Mouse (Mus musculus) heart, embryonic 11.5 days (tissue): Measurements from ENCODE around the gene Nlgn2. TPM values are rescaled to one million over a fixed set of nuclear protein-coding genes. Genes with fewer than 3 reads are reported as not detected.

Experiments
- ATAC-seq: fragments of 200-750 bp; cut with Nextera tagmentation; replicated peaks from 2 replicates; pipeline ENCODE4 v1.8.0; 2017; ENCODE audit warnings: moderate library complexity; ENCODE audit not compliant: insufficient number of reproducible peaks, low FRiP score, low TSS enrichment
- H3K27ac ChIP-seq: fragments of 300-500 bp; sonication (generic); 2 replicates; pipeline ENCODE4 v1.5.1; 2014; ENCODE audit warnings: mild to moderate bottlenecking, low read depth, low read length
- H3K27me3 ChIP-seq: fragments of 300-500 bp; sonication (generic); 2 replicates; pipeline ENCODE4 v1.6.1; 2014; ENCODE audit warnings: mild to moderate bottlenecking, low read length, mixed read lengths; ENCODE audit not compliant: control insufficient read depth, insufficient read depth
- H3K36me3 ChIP-seq: fragments of 300-500 bp; sonication (generic); 2 replicates; pipeline ENCODE4 v1.6.1; 2014; ENCODE audit warnings: mild to moderate bottlenecking, low read length, moderate library complexity, mixed read lengths; ENCODE audit not compliant: control insufficient read depth, insufficient read depth
- H3K4me1 ChIP-seq: fragments of 300-500 bp; sonication (generic); 2 replicates; pipeline ENCODE4 v1.6.1; 2014; ENCODE audit warnings: low read length; ENCODE audit not compliant: control insufficient read depth, insufficient read depth
- H3K4me2 ChIP-seq: fragments of 300-500 bp; sonication (generic); 2 replicates; pipeline ENCODE4 v1.6.1; 2014; ENCODE audit warnings: mild to moderate bottlenecking, moderate library complexity
- H3K4me3 ChIP-seq: fragments of 300-500 bp; sonication (generic); 2 replicates; pipeline ENCODE4 v1.5.1; 2014; ENCODE audit warnings: low read depth, low read length
- H3K9ac ChIP-seq: fragments of 300-500 bp; sonication (generic); 2 replicates; pipeline ENCODE4 v1.6.1; 2014; ENCODE audit warnings: mild to moderate bottlenecking, low read depth, low read length, moderate library complexity
- H3K9me3 ChIP-seq: fragments of 300-500 bp; sonication (generic); replicated peaks from 2 replicates; pipeline ENCODE4 v1.6.1; 2016; ENCODE audit warnings: low read length; ENCODE audit not compliant: control insufficient read depth
- WGBS: fragments of 180-500 bp; shearing (Covaris S2); extraction: QIAGEN DNeasy Blood & Tissue Kit; methylation state at CpG from one replicate; pipeline ENCODE4 v1.1.7; 2014; ENCODE audit not compliant: insufficient replicate concordance; 5-methylcytosine and 5-hydroxymethylcytosine counted together
- microRNA-seq: library from miRNA; unstranded; fragments of <30 nt; microRNA quantifications from one replicate; pipeline ENCODE4, GENCODE M21; 2016; ENCODE audit warnings: borderline number of aligned reads
- polyA plus RNA-seq: library from polyadenylated mRNA; unstranded; fragments of >200 nt; fragmentation: Nextera tagmentation; extraction: Ambion mirVana; gene quantifications from 2 replicates; pipeline ENCODE4 v1.2.1, GENCODE M21; 2014

Nlgn2 gene
- polyA plus RNA-seq, 1 experiment from 2014 or later: 3.1 TPM

DNA sequence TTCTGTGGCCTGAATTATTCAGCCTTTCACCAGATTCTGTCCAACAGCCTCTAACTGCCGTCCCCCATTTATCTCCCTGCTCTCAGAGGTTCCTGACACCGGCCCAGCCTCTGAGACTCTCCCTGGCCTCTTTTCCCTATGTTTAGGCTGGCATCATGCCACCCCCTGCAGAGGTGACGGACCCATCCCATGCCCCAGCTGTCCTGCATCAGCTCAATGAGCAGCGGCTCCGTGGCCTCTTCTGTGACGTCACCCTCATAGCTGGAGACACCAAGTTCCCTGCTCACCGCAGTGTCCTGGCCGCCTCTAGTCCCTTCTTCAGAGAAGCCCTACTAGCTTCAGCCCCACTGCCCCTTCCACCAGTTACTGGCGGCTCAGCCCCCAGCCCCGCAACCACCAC is 61.9 kb downstream of the Nlgn2 start:
- Histone ChIP-seq H3K36me3 (peaks cover 6% of the 10 kb centered on the region; the same call in 1 of the 2 replicates), H3K4me3 (no peak overlapping the region), H3K27me3 (peaks cover 16% of the 10 kb centered on the region), H3K4me1 (0 out of 2 replicates have a peak, but pooled peaks cover 3% of the 10 kb centered on the region), H3K4me2 (no peak overlapping the region), H3K27ac (no peak overlapping the region), H3K9ac (no peak overlapping the region), H3K9me3 (no peaks in the 10 kb centered on the region)
- 53% methylated on average over 10 of the region's 10 CpGs for WGBS
- no peak for ATAC-seq

DNA sequence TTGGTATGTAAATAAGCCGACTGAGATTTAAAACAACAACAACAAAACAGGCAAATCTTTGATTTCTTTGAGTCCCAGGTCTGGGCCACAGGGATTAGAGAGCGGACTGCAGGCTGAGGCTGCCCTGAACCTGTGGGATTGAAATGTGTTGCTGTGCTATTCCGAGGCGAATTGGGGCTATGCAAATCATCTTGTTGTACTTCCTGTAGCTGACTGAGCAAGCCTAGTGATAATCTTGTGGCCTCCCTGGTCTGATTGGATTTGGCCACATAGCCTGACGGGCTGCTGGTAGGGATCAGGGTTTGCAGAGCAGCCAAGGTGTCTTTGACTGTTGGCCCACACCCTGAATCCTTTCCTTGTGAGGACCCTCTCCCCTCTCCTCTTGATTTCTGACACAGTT is 62.6 kb downstream of the Nlgn2 start:
- no peaks in the 10 kb centered on the region for H3K9me3 ChIP-seq
- no peak for ATAC-seq
- WGBS: 48% methylated on average over 5 of the region's 5 CpGs
- H3K27me3 ChIP-seq: peaks cover 16% of the 10 kb centered on the region
- H3K4me1 ChIP-seq: 0 out of 2 replicates have a peak, but pooled peaks cover 3% of the 10 kb centered on the region
- peaks cover 6% of the 10 kb centered on the region; the same call in 1 of the 2 replicates for H3K36me3 ChIP-seq
- H3K27ac ChIP-seq: no peak overlapping the region
- H3K4me2 ChIP-seq: no peak overlapping the region
- H3K9ac ChIP-seq: no peak overlapping the region
- H3K4me3 ChIP-seq: no peak overlapping the region

Small RNA genes lying within 50 kb of the gene (microRNA-seq; reads per million reads assigned to microRNA genes)
- gene Mir6924: not detected

Other genes with a start within 250 kb of the Nlgn2 start
- gene Atp1b2, start 231.8 kb downstream of the Nlgn2 start, polyA plus RNA-seq: 31.0 and 36.2 TPM in 2 replicates
- gene Shbg, start 219.9 kb downstream of the Nlgn2 start, polyA plus RNA-seq: 1.5 TPM in 1 of 2 replicates, not detected in the other
- 15.2 and 16.4 TPM in 2 replicates for gene Sat2, start 215.8 kb downstream of the Nlgn2 start, polyA plus RNA-seq
- gene Fxr2, start 204.8 kb downstream of the Nlgn2 start, polyA plus RNA-seq: 21.1 and 29.0 TPM in 2 replicates
- gene Sox15, start 182.5 kb downstream of the Nlgn2 start, polyA plus RNA-seq: not detected in 2 replicates
- 16.5 and 35.1 TPM in 2 replicates for gene Mpdu1, start 175.1 kb downstream of the Nlgn2 start, polyA plus RNA-seq
- gene Cd68, start 171.6 kb downstream of the Nlgn2 start, polyA plus RNA-seq: 4.2 and 4.7 TPM in 2 replicates
- gene Eif4a1, start 165.4 kb downstream of the Nlgn2 start, polyA plus RNA-seq: 530 and 592 TPM in 2 replicates
- 70.2 and 81.4 TPM in 2 replicates for gene Senp3, start 155.7 kb downstream of the Nlgn2 start, polyA plus RNA-seq
- 0.24 TPM in 1 of 2 replicates, not detected in the other for gene Tnfsf13, start 152.0 kb downstream of the Nlgn2 start, polyA plus RNA-seq
- gene Tnfsf12, start 141.9 kb downstream of the Nlgn2 start, polyA plus RNA-seq: 4.4 TPM in 2 replicates
- gene Tnfsfm13, start 141.7 kb downstream of the Nlgn2 start, polyA plus RNA-seq: 3.0 and 4.2 TPM in 2 replicates
- gene Polr2a, start 79.1 kb downstream of the Nlgn2 start, polyA plus RNA-seq: 29.0 and 36.7 TPM in 2 replicates
- 0.10 TPM in 1 of 2 replicates, not detected in the other for gene Slc35g3, start 75.8 kb downstream of the Nlgn2 start, polyA plus RNA-seq
- 2.1 and 3.1 TPM in 2 replicates for gene Zbtb4, start 71.9 kb downstream of the Nlgn2 start, polyA plus RNA-seq
- 3.7 and 4.5 TPM in 2 replicates for gene Chrnb1, start 41.8 kb downstream of the Nlgn2 start, polyA plus RNA-seq
- 1.5 and 2.5 TPM in 2 replicates for gene Fgf11, start 35.9 kb downstream of the Nlgn2 start, polyA plus RNA-seq
- gene Tmem102, start 32.2 kb downstream of the Nlgn2 start, polyA plus RNA-seq: 1.1 and 1.5 TPM in 2 replicates
- gene Gm39566, start 22.5 kb downstream of the Nlgn2 start, polyA plus RNA-seq: not detected in 2 replicates
- gene Spem2, start 19.3 kb downstream of the Nlgn2 start, polyA plus RNA-seq: not detected in 2 replicates
- gene Spem1, start 15.6 kb downstream of the Nlgn2 start, polyA plus RNA-seq: not detected in 2 replicates
- gene Tmem256, start 730 bp upstream of the Nlgn2 start, polyA plus RNA-seq: 321 and 331 TPM in 2 replicates
- 65.9 and 75.2 TPM in 2 replicates for gene Plscr3, start 8.6 kb upstream of the Nlgn2 start, polyA plus RNA-seq
- 0.23 and 0.39 TPM in 2 replicates for gene Tnk1, start 20.9 kb upstream of the Nlgn2 start, polyA plus RNA-seq
- not detected in 2 replicates for gene Tmem95, start 40.2 kb upstream of the Nlgn2 start, polyA plus RNA-seq
- 3.3 and 3.8 TPM in 2 replicates for gene Kctd11, start 43.6 kb upstream of the Nlgn2 start, polyA plus RNA-seq
- gene Acap1, start 57.8 kb upstream of the Nlgn2 start, polyA plus RNA-seq: 7.2 and 8.1 TPM in 2 replicates
- gene 2810408A11Rik, start 63.2 kb upstream of the Nlgn2 start, polyA plus RNA-seq: 5.3 and 5.8 TPM in 2 replicates
- gene Neurl4, start 63.3 kb upstream of the Nlgn2 start, polyA plus RNA-seq: 9.3 and 10.8 TPM in 2 replicates
- 53.2 and 62.2 TPM in 2 replicates for gene Gps2, start 76.1 kb upstream of the Nlgn2 start, polyA plus RNA-seq
- gene Eif5a, start 84.2 kb upstream of the Nlgn2 start, polyA plus RNA-seq: 1,428 and 1,516 TPM in 2 replicates
- gene Ybx2, start 98.0 kb upstream of the Nlgn2 start, polyA plus RNA-seq: 1.5 and 4.3 TPM in 2 replicates
- gene Slc2a4, start 110.4 kb upstream of the Nlgn2 start, polyA plus RNA-seq: 22.0 and 22.8 TPM in 2 replicates
- 2.4 and 3.0 TPM in 2 replicates for gene Cldn7, start 127.0 kb upstream of the Nlgn2 start, polyA plus RNA-seq
- 20.3 and 22.2 TPM in 2 replicates for gene Ctdnep1, start 143.4 kb upstream of the Nlgn2 start, polyA plus RNA-seq
- 120 and 130 TPM in 2 replicates for gene Elp5, start 144.7 kb upstream of the Nlgn2 start, polyA plus RNA-seq
- 481 and 489 TPM in 2 replicates for gene Gabarap, start 153.4 kb upstream of the Nlgn2 start, polyA plus RNA-seq
- gene Phf23, start 158.0 kb upstream of the Nlgn2 start, polyA plus RNA-seq: 27.3 and 29.9 TPM in 2 replicates
- gene Dvl2, start 162.8 kb upstream of the Nlgn2 start, polyA plus RNA-seq: 18.6 and 18.9 TPM in 2 replicates
- gene Acadvl, start 177.6 kb upstream of the Nlgn2 start, polyA plus RNA-seq: 94.1 and 111 TPM in 2 replicates
- gene Dlg4, start 179.2 kb upstream of the Nlgn2 start, polyA plus RNA-seq: 10.2 and 10.4 TPM in 2 replicates
- gene Asgr1, start 216.3 kb upstream of the Nlgn2 start, polyA plus RNA-seq: 0.13 TPM in 1 of 2 replicates, not detected in the other